Mouse (Mus musculus): ENCODE measurements around the gene Lpar3. TPM values are rescaled to one million over a fixed set of nuclear protein-coding genes. Genes with fewer than 3 reads are reported as not detected.
A peak's percentile ranks its signal among the peaks of the same experiment; 100 is the strongest.

Gene Lpar3
- polyA plus RNA-seq, 1 experiment from 2014 or later, result 0.72 TPM

- H3K27me3 ChIP-seq (replicated peaks; ENCODE audit: low read depth, poor library complexity, severe bottlenecking), result no peaks in the 10 kb centered on the region
- H3K4me3 ChIP-seq, result no peak overlapping the region
- no peaks in the 10 kb centered on the region for H3K36me3 ChIP-seq (replicated peaks)
- DNase-seq (ENCODE audit: low spot score), result no peak
- H3K4me1 ChIP-seq, result no peaks in the 10 kb centered on the region; the same call in 1 of the 2 replicates
- H3K27ac ChIP-seq (replicated peaks), result no peak overlapping the region
- WGBS, result 91% methylated on average over 21 of the region's 21 CpGs
- no peaks in the 10 kb centered on the region for H3K9me3 ChIP-seq
These were observed 84.0 kb downstream of the Lpar3 start for GRCm38 (mm10) chr3:146304556-146305405.

- WGBS, result 70% methylated on average over 3 of the region's 3 CpGs
- Histone ChIP-seq H3K36me3 (replicated peaks) (no peaks in the 10 kb centered on the region), H3K4me1 (peaks cover 24% of the 10 kb centered on the region), H3K4me3 (no peak overlapping the region), H3K27ac (replicated peaks) (no peak overlapping the region), H3K27me3 (replicated peaks; ENCODE audit: low read depth, poor library complexity, severe bottlenecking) (no peaks in the 10 kb centered on the region), H3K9me3 (no peaks in the 10 kb centered on the region)
- DNase-seq (ENCODE audit: low spot score), result no peak
These were observed 86.6 kb downstream of the Lpar3 start for GRCm38 (mm10) chr3:146307341-146307740.

DNA sequence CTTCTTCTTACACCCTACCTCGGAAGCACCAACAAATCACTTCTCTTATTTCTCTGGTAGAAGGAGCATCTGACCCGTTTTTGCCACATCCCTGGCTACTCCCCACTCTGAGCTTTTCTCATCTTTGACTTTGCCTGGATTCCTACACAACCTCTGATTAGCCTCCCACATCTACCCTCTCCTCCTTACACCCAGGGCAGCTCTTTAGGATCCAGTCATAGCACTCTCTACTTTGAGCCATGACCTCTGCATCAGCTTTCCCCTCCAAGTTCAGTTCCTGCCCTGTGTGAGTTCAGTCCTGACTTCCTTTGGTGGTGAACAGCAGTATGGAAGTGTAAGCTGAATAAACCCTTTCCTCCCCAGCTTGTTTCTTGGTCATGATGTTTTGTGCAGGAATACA is 87.1 kb downstream of the Lpar3 start:
- Histone ChIP-seq H3K36me3 (replicated peaks) (no peaks in the 10 kb centered on the region), H3K4me1 (peaks cover 24% of the 10 kb centered on the region), H3K27me3 (replicated peaks; ENCODE audit: low read depth, poor library complexity, severe bottlenecking) (no peaks in the 10 kb centered on the region), H3K27ac (replicated peaks) (no peak overlapping the region), H3K4me3 (no peak overlapping the region), H3K9me3 (no peaks in the 10 kb centered on the region)
- DNase-seq (ENCODE audit: low spot score), result no peak
- 78% methylated on average over 2 of the region's 2 CpGs for WGBS

DNA sequence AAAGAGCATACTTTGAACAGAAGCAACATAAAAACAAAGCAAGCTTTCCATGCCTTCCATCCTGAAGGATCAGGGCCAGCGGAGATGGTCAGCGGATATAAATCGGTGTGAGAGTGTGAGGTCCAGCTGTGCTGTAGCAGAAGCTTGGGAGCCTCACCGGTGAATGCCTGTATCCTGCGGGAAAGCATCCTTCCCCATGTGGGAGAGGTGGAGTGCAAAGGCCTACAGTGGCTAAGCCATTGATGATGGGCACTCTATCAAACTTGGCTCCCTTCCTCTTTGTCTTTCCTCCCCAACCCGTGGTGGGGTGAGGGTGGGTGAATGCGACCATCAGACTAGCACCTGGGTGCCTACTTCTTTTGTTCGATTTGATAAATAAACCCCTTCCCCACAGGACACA is 88.8 kb downstream of the Lpar3 start:
- WGBS, result 83% methylated on average over 8 of the region's 8 CpGs
- DNase-seq (ENCODE audit: low spot score), result no peak
- no peaks in the 10 kb centered on the region for H3K27me3 ChIP-seq (replicated peaks; ENCODE audit: low read depth, poor library complexity, severe bottlenecking)
- no peaks in the 10 kb centered on the region for H3K9me3 ChIP-seq
- no peak overlapping the region for H3K27ac ChIP-seq (replicated peaks)
- peaks cover 31% of the 10 kb centered on the region for H3K4me1 ChIP-seq
- no peak overlapping the region for H3K4me3 ChIP-seq
- no peaks in the 10 kb centered on the region for H3K36me3 ChIP-seq (replicated peaks)

GRCm38 (mm10) chr3:146311121-146311538 is 90.4 kb downstream of the Lpar3 start:
- H3K4me3 ChIP-seq, result 0 out of 2 replicates have a peak overlapping the region, but pooled peaks have one; percentile 23
- WGBS, result 6% methylated on average over 9 of the region's 9 CpGs
- H3K27me3 ChIP-seq (replicated peaks; ENCODE audit: low read depth, poor library complexity, severe bottlenecking), result no peaks in the 10 kb centered on the region
- peaks cover 31% of the 10 kb centered on the region for H3K4me1 ChIP-seq
- no peaks in the 10 kb centered on the region for H3K36me3 ChIP-seq (replicated peaks)
- peak overlapping the region; percentile 48 for H3K27ac ChIP-seq (replicated peaks)
- H3K9me3 ChIP-seq, result no peaks in the 10 kb centered on the region
- peak; percentile 76 for DNase-seq (ENCODE audit: low spot score)

DNA sequence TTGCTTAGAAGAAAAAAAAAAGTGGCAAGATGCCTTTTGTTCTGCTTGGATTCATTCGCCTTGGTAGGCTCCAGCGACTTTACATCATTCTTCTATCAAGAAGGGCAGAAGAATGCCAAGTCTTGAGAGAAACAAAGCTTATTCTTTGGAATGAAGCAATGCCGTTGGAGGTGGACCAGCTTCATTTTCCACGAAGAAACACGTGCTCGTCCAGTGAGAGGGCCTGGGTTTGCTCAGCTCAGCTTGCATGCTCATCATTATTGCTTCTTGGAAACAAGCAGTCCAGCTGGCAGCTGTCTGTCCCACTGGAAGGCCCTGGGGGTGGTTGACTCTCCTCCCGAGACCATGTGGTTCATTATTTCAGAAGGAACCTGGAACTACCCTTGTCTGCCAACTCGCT is 94.7 kb downstream of the Lpar3 start:
- no peak overlapping the region for H3K4me3 ChIP-seq
- H3K36me3 ChIP-seq (replicated peaks), result no peaks in the 10 kb centered on the region
- H3K9me3 ChIP-seq, result no peaks in the 10 kb centered on the region
- H3K27me3 ChIP-seq (replicated peaks; ENCODE audit: low read depth, poor library complexity, severe bottlenecking), result 0 out of 2 replicates have a peak, but pooled peaks cover 1% of the 10 kb centered on the region
- H3K4me1 ChIP-seq, result peaks cover 41% of the 10 kb centered on the region
- 86% methylated on average over 8 of the region's 8 CpGs for WGBS
- DNase-seq (ENCODE audit: low spot score), result no peak
- H3K27ac ChIP-seq (replicated peaks), result no peak overlapping the region

GRCm38 (mm10) chr3:146316293-146316692 is 95.5 kb downstream of the Lpar3 start:
- Histone ChIP-seq H3K4me3 (no peak overlapping the region), H3K27me3 (replicated peaks; ENCODE audit: low read depth, poor library complexity, severe bottlenecking) (0 out of 2 replicates have a peak, but pooled peaks cover 5% of the 10 kb centered on the region), H3K36me3 (replicated peaks) (no peaks in the 10 kb centered on the region), H3K9me3 (no peaks in the 10 kb centered on the region), H3K27ac (replicated peaks) (0 out of 2 replicates have a peak overlapping the region, but pooled peaks have one; percentile 44), H3K4me1 (peaks cover 32% of the 10 kb centered on the region)
- 92% methylated on average over 8 of the region's 8 CpGs for WGBS
- DNase-seq (ENCODE audit: low spot score), result no peak

GRCm38 (mm10) chr3:146317366-146317765 is 96.6 kb downstream of the Lpar3 start:
- Histone ChIP-seq H3K4me3 (no peak overlapping the region), H3K36me3 (replicated peaks) (no peaks in the 10 kb centered on the region), H3K9me3 (no peaks in the 10 kb centered on the region), H3K27me3 (replicated peaks; ENCODE audit: low read depth, poor library complexity, severe bottlenecking) (peaks cover 13% of the 10 kb centered on the region), H3K4me1 (peaks cover 22% of the 10 kb centered on the region), H3K27ac (replicated peaks) (no peak overlapping the region)
- WGBS, result 88% methylated on average over 7 of the region's 7 CpGs
- no peak for DNase-seq (ENCODE audit: low spot score)

- Histone ChIP-seq H3K9me3 (no peaks in the 10 kb centered on the region), H3K4me3 (no peak overlapping the region), H3K27ac (replicated peaks) (no peak overlapping the region), H3K27me3 (replicated peaks; ENCODE audit: low read depth, poor library complexity, severe bottlenecking) (peaks cover 15% of the 10 kb centered on the region), H3K4me1 (peaks cover 22% of the 10 kb centered on the region), H3K36me3 (replicated peaks) (no peaks in the 10 kb centered on the region)
- DNase-seq (ENCODE audit: low spot score), result no peak
- 80% methylated on average over 12 of the region's 12 CpGs for WGBS
These were observed 97.1 kb downstream of the Lpar3 start for GRCm38 (mm10) chr3:146317911-146318310.

- H3K27me3 ChIP-seq (replicated peaks; ENCODE audit: low read depth, poor library complexity, severe bottlenecking), result peaks cover 15% of the 10 kb centered on the region
- H3K27ac ChIP-seq (replicated peaks), result peak overlapping the region; percentile 45
- peak overlapping the region; percentile 9; the same call in 1 of the 2 replicates for H3K4me3 ChIP-seq
- H3K36me3 ChIP-seq (replicated peaks), result no peaks in the 10 kb centered on the region
- peak; percentile 49 for DNase-seq (ENCODE audit: low spot score)
- H3K9me3 ChIP-seq, result no peaks in the 10 kb centered on the region
- peaks cover 22% of the 10 kb centered on the region for H3K4me1 ChIP-seq
- WGBS, result 39% methylated on average over 16 of the region's 16 CpGs
These were observed 97.8 kb downstream of the Lpar3 start for GRCm38 (mm10) chr3:146318520-146318938.

DNA sequence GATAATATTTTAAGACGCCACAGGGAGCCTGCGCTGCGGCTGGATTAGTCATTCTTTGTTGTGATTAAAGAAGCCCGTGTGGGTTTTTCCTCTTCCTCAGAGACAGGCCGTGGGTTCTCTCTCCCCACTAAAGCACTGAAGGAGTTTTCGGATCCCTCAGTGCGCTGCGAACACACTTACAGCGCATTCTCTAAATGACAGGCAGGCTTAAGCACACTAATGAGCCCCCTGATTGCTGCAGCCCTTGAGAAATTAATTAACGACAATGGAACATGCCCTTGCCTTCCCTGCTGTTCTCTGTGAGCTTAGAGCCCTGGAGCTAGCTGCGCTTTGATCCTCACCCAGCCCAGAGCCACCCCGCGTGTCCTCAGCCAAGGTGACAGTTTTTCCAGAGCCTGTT is 98.2 kb downstream of the Lpar3 start:
- Histone ChIP-seq H3K27ac (replicated peaks) (peak overlapping the region; percentile 45), H3K4me3 (peak overlapping the region; percentile 9; the same call in 1 of the 2 replicates), H3K4me1 (peaks cover 20% of the 10 kb centered on the region), H3K27me3 (replicated peaks; ENCODE audit: low read depth, poor library complexity, severe bottlenecking) (peaks cover 15% of the 10 kb centered on the region), H3K36me3 (replicated peaks) (no peaks in the 10 kb centered on the region), H3K9me3 (no peaks in the 10 kb centered on the region)
- DNase-seq (ENCODE audit: low spot score), result no peak
- 23% methylated on average over 13 of the region's 13 CpGs for WGBS

DNA sequence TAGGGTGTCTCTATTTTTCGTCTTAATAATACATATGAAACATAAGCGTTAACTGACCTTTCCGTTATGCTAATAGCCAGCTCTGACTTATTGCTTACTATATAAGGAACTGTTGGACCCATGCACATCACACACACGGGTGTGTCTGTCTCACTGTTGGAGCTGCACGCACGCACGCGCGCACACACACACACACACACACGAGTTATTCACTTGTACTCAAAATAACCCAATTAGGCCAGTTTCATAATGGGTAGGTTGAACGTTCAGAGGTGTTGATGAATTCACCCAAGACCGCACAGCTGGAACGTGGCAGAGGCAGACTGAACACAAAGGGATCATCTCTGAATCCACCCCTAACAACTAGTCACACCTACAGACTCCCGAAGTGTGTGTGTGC is 98.7 kb downstream of the Lpar3 start:
- DNase-seq (ENCODE audit: low spot score), result no peak
- Histone ChIP-seq H3K36me3 (replicated peaks) (no peaks in the 10 kb centered on the region), H3K27me3 (replicated peaks; ENCODE audit: low read depth, poor library complexity, severe bottlenecking) (peaks cover 15% of the 10 kb centered on the region), H3K27ac (replicated peaks) (no peak overlapping the region), H3K9me3 (no peaks in the 10 kb centered on the region), H3K4me1 (peaks cover 19% of the 10 kb centered on the region), H3K4me3 (no peak overlapping the region)
- WGBS, result 86% methylated on average over 14 of the region's 14 CpGs

GRCm38 (mm10) chr3:146324949-146325348 is 104.2 kb downstream of the Lpar3 start:
- 74% methylated on average over 8 of the region's 8 CpGs for WGBS
- H3K36me3 ChIP-seq (replicated peaks), result no peaks in the 10 kb centered on the region
- peaks cover 21% of the 10 kb centered on the region for H3K27me3 ChIP-seq (replicated peaks; ENCODE audit: low read depth, poor library complexity, severe bottlenecking)
- peaks cover 21% of the 10 kb centered on the region for H3K4me1 ChIP-seq
- no peak overlapping the region for H3K27ac ChIP-seq (replicated peaks)
- no peak for DNase-seq (ENCODE audit: low spot score)
- H3K4me3 ChIP-seq, result no peak overlapping the region
- no peaks in the 10 kb centered on the region for H3K9me3 ChIP-seq
